Mouse (Mus musculus) heart, postnatal 0 days (tissue): Measurements from ENCODE around the gene Rtp4. TPM values are rescaled to one million over a fixed set of nuclear protein-coding genes. Genes with fewer than 3 reads are reported as not detected.

Source experiments
- ATAC-seq: fragments of 200-750 bp; cut with Nextera tagmentation; 2 replicates; pipeline ENCODE4 v1.8.0; 2017; ENCODE audit warnings: low read depth, moderate number of reproducible peaks, moderate library complexity; ENCODE audit not compliant: insufficient read depth
- DNase-seq: peaks from one replicate; pipeline ENCODE4 v3.0.0-alpha.2; 2016; ENCODE audit warnings: low spot score
- H3K27ac ChIP-seq: fragments of 300-500 bp; sonication (generic); 2 replicates; pipeline ENCODE4 v1.5.1; 2014; ENCODE audit warnings: low read depth, mild to moderate bottlenecking
- H3K27me3 ChIP-seq: fragments of 300-500 bp; sonication (generic); 2 replicates; pipeline ENCODE4 v1.6.1; 2014; ENCODE audit warnings: low read length, mixed read lengths; ENCODE audit not compliant: control insufficient read depth, insufficient read depth
- H3K36me3 ChIP-seq: fragments of 300-500 bp; sonication (generic); replicated peaks from 2 replicates; pipeline ENCODE4 v1.6.1; 2014; ENCODE audit warnings: low read length, mixed read lengths; ENCODE audit not compliant: control insufficient read depth, insufficient read depth
- H3K4me1 ChIP-seq: fragments of 300-500 bp; sonication (generic); 2 replicates; pipeline ENCODE4 v1.6.1; 2014; ENCODE audit warnings: antibody characterized with exemption; ENCODE audit not compliant: control insufficient read depth, insufficient read depth
- H3K4me2 ChIP-seq: fragments of 300-500 bp; sonication (generic); 2 replicates; pipeline ENCODE4 v1.6.1; 2014; ENCODE audit warnings: low read depth, mild to moderate bottlenecking, low read length, moderate library complexity
- H3K4me3 ChIP-seq: fragments of 300-500 bp; sonication (generic); 2 replicates; pipeline ENCODE4 v1.5.1; 2014; ENCODE audit warnings: low read depth, low read length
- H3K9ac ChIP-seq: fragments of 300-500 bp; sonication (generic); replicated peaks from 2 replicates; pipeline ENCODE4 v1.6.1; 2014; ENCODE audit warnings: low read depth, low read length, mixed read lengths
- H3K9me3 ChIP-seq: fragments of 300-500 bp; sonication (generic); replicated peaks from 2 replicates; pipeline ENCODE4 v1.6.1; 2016; ENCODE audit warnings: low read length; ENCODE audit not compliant: control insufficient read depth
- CTCF ChIP-seq: IDR thresholded peaks from 2 replicates; pipeline ENCODE4 v1.5.1; 2016; ENCODE audit warnings: antibody characterized with exemption, control low read depth, low read depth
- EP300 ChIP-seq: IDR thresholded peaks from 2 replicates; pipeline ENCODE4 v1.6.1; 2016; ENCODE audit warnings: antibody characterized with exemption, low read depth
- WGBS: fragments of 180-500 bp; shearing (Covaris S2); extraction: QIAGEN DNeasy Blood & Tissue Kit; methylation state at CpG from one replicate; pipeline ENCODE4 v1.1.7; 2014; 5-methylcytosine and 5-hydroxymethylcytosine counted together
- polyA plus RNA-seq: library from polyadenylated mRNA; unstranded; fragments of >200 nt; fragmentation: Nextera tagmentation; extraction: Ambion mirVana; gene quantifications from 2 replicates; pipeline ENCODE4 v1.2.1, GENCODE M21; 2015
- total RNA-seq: library from RNA; depleted of rRNA; stranded (reverse); fragments of >200 nt; gene quantifications from 2 replicates; pipeline ENCODE4 v1.2.3, GENCODE M21; 2014; ENCODE audit warnings: low replicate concordance

Rtp4 gene
- total and polyA plus RNA-seq, 2 experiments from 2014 or later, result 9.8 to 16.9 TPM

DNA sequence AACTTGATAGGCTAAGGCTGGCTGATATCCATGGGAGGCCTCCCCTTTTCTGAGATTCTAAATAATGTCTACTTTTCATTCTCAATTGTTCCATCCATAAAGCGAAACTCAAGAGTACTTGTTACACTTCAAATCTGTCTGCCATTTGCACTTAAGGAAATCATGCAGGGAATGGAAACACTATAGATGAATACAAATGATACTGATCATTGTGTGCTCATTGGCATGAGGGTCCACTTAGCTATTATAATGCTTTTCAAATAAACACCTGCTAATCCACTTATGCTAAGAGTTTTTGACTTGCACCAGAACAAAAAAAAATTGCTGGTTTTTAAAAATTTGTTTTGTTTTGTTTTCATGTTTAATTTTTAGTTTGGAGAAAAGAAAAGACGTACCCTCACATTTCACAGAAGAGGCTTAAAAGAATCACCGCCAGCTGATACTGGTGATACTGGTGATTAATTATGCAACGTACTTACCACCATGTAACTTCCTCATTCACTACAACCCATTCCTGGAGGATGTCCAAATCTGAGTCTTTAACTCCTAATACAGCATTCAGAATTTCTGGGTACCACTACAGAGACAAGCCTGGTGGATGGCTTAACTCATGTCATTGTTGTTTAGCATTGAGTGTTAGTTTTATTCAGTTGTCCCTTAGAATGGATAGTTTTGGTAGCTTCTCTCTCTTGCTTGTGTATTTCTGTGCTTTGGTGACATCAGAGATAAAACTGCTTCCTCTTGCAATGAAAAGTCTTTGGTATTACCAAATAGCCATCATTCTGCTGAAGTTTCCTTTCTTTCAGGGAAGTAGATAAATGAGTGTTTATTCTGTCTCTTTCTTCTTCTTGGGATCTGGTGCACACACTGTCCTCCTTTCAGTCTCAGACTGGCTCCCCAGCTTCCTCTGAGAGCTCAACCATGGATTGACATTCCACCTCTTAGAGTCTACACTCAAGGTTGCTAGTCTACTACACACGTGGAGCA, 71.3 kb downstream of the Rtp4 start:
- Histone ChIP-seq H3K9me3 (0 out of 2 replicates have a peak, but pooled peaks cover 8% of the 10 kb centered on the region), H3K4me1 (no peaks in the 10 kb centered on the region), H3K36me3 (no peaks in the 10 kb centered on the region), H3K4me3 (no peak overlapping the region), H3K27me3 (no peaks in the 10 kb centered on the region), H3K4me2 (no peak overlapping the region), H3K9ac (no peak overlapping the region), H3K27ac (no peak overlapping the region)
- DNase-seq (no peak), ATAC-seq (no peak)
- 72% methylated on average over 5 of the region's 5 CpGs for WGBS
- TF ChIP-seq CTCF (no peak), EP300 (no peak)

DNA sequence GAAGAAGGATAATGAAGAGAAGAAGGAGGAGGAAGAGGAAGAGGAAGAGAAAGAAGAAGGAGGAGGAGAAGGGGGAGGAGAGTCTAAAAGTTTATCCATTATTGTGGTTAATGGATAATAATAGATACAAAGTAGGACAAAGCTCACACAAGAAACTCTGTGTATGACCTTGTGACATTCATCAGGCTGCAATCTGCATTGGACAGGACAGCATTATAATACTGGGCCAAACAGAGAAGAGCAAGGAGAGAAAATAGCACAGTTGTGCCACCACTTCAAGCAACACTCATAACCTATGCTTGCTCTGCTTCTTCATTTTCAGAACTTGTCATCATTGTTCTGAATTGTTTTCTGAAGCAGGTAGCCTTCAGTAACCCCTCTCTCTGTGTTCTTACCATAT, 72.4 kb downstream of the Rtp4 start:
- Histone ChIP-seq H3K4me3 (no peak overlapping the region), H3K27ac (no peak overlapping the region), H3K36me3 (no peaks in the 10 kb centered on the region), H3K4me1 (no peaks in the 10 kb centered on the region), H3K4me2 (no peak overlapping the region), H3K9me3 (0 out of 2 replicates have a peak, but pooled peaks cover 8% of the 10 kb centered on the region), H3K9ac (no peak overlapping the region), H3K27me3 (no peaks in the 10 kb centered on the region)
- ATAC-seq (no peak), DNase-seq (no peak)
- TF ChIP-seq CTCF, result no peak
- no peak for TF ChIP-seq EP300

DNA sequence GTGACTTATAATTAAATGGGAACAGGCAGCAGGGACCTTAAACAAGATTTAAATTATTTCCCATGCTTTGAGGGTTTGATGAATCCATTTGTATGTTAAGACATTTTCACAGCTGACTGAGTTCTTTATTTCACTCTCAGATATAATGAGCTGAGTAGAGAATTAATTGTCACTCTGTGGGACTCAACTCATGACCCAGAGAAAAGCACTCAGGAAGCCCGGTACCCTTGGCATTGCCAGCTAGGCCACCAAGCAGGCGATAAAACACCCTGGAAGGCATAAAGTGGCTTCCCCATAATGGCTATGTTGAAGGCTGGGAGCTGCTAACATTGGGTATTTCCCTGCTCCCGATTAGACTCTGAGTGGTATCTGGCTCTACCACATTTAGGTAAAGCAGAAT, 76.6 kb downstream of the Rtp4 start:
- no peaks in the 10 kb centered on the region for H3K4me1 ChIP-seq
- no peak for ATAC-seq
- no peaks in the 10 kb centered on the region for H3K36me3 ChIP-seq
- 82% methylated on average over 3 of the region's 3 CpGs for WGBS
- no peaks in the 10 kb centered on the region for H3K9me3 ChIP-seq
- DNase-seq, result no peak
- no peak overlapping the region for H3K4me2 ChIP-seq
- H3K4me3 ChIP-seq, result no peak overlapping the region
- H3K27ac ChIP-seq, result no peak overlapping the region
- TF ChIP-seq EP300 (no peak), CTCF (no peak)
- H3K27me3 ChIP-seq, result no peaks in the 10 kb centered on the region
- no peak overlapping the region for H3K9ac ChIP-seq

DNA sequence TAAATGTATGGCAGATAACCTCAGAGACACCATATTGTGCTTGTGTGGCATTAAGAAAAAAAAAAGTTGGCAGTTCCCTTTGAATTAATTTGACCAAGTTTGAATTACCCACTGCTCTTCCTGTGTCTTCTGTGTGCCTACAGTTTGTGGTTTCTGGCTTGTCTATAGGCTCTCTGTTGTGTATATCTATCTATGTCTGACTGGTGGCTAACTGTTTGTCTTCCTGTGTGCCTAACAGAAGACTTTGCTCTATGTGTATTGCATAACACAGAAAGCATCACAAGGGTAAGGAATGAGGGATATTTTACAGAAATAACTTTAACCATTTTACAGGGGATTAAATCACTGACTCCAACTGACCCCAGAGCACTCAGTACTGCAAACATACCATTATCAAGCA, 77.9 kb downstream of the Rtp4 start:
- H3K27me3 ChIP-seq, result no peaks in the 10 kb centered on the region
- H3K27ac ChIP-seq, result no peak overlapping the region
- H3K4me3 ChIP-seq, result no peak overlapping the region
- TF ChIP-seq EP300 (no peak), CTCF (no peak)
- H3K9ac ChIP-seq, result no peak overlapping the region
- no peaks in the 10 kb centered on the region for H3K9me3 ChIP-seq
- no peaks in the 10 kb centered on the region for H3K4me1 ChIP-seq
- DNase-seq (no peak), ATAC-seq (no peak)
- H3K36me3 ChIP-seq, result no peaks in the 10 kb centered on the region
- no peak overlapping the region for H3K4me2 ChIP-seq

DNA sequence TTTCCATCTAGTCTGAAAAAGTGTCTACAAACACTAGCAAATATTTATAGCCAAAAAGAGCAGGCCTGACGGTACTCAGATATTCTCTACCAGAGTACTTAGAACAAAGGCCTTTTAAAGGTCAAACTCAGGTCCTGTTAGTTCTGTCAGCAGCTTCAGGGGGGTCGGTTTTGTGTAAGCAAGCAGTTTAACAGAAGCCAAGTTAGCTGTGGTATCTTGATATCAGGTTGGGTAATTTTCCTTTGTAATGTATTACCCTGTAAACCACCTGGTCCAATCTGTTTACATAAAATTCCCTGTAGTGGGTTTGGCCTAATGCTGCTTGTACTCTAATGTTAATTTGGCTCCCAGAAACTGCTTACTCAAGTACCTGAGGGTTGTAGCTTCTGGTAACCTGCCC, 86.1 kb downstream of the Rtp4 start:
- DNase-seq, result no peak
- Histone ChIP-seq H3K27me3 (no peaks in the 10 kb centered on the region), H3K9me3 (no peaks in the 10 kb centered on the region), H3K4me2 (no peak overlapping the region), H3K27ac (no peak overlapping the region), H3K36me3 (no peaks in the 10 kb centered on the region), H3K9ac (no peak overlapping the region), H3K4me3 (no peak overlapping the region), H3K4me1 (no peaks in the 10 kb centered on the region)
- 62% methylated on average over 2 of the region's 2 CpGs for WGBS
- TF ChIP-seq CTCF, result no peak
- TF ChIP-seq EP300, result no peak
- no peak for ATAC-seq
